Mouse (Mus musculus) layer of hippocampus, postnatal 14 days (tissue): ENCODE measurements around the gene Mprip. TPM values are rescaled to one million over a fixed set of nuclear protein-coding genes. Genes with fewer than 3 reads are reported as not detected.
A peak's percentile ranks its signal among the peaks of the same experiment; 100 is the strongest.

Experiments used
- DNase-seq, 2 experiments: peaks; one replicate each; pipeline ENCODE4 v3.0.0; 2021 to 2022; ENCODE audit warnings: low spot score in 2 of 2, mixed read lengths in 1 of 2
- total RNA-seq, 2 experiments: library from RNA; stranded (reverse); gene quantifications; 2 replicates each; pipeline ENCODE4 v1.2.3; 2021

Mprip gene
- total RNA-seq, 2 experiments from 2014 or later = 256 to 263 TPM

DNA sequence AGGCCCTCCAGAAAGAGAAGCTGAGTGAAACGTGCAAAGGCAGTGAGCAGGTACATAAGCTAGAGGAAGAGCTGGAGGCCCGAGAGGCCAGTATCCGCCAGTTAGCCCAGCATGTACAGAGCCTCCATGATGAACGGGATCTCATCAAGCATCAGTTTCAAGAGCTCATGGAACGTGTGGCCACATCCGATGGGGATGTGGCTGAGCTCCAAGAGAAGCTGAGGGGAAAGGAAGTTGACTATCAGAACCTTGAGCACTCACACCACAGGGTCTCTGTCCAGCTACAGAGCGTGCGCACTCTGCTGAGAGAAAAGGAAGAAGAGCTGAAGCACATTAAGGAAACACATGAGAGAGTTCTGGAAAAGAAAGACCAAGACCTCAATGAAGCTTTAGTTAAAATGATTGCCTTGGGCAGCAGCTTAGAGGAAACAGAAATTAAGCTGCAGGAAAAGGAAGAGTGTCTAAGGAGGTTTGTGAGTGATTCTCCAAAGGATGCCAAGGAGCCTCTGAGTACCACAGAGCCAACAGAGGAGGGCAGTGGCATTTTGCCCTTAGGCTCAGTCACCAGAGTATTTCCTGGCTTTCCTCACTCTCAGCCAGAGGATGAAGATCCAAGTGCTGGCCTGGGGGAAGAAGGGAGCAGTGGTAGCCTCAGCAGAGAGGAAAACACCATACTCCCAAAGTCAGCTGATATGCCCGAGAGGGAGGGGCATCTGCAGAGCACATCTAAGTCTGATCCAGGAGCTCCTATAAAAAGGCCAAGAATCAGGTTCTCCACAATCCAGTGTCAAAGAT is 97.3 kb downstream of the Mprip start:
- DNase-seq = no peak

GRCm38 (mm10) chr11:59759178-59759577 is 98.1 kb downstream of the Mprip start:
- peak; percentile 43 to 48 for DNase-seq

GRCm38 (mm10) chr11:59759626-59760025 is 98.5 kb downstream of the Mprip start:
- DNase-seq = no peak

- DNase-seq = no peak
These were observed 99.7 kb downstream of the Mprip start for GRCm38 (mm10) chr11:59760796-59761195.

GRCm38 (mm10) chr11:59769307-59769706 is 108.2 kb downstream of the Mprip start:
- no peak for DNase-seq

DNA sequence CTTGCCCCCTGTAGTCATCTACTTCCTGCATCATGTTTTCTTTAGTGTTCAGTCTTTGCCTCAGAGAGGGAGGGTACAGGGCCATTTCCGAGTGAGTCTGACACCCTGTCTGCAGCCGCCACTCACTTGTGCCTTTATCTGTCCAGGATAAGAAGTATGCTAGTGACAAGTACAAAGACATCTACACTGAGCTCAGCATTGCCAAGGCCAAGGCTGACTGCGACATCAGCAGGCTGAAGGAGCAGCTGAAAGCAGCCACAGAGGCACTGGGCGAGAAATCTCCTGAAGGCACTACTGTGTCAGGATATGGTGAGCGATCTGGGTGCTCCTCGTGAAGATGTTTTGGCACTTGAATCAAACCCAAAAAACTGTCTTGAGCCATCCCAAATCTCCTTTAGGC is 108.6 kb downstream of the Mprip start:
- DNase-seq = no peak

DNA sequence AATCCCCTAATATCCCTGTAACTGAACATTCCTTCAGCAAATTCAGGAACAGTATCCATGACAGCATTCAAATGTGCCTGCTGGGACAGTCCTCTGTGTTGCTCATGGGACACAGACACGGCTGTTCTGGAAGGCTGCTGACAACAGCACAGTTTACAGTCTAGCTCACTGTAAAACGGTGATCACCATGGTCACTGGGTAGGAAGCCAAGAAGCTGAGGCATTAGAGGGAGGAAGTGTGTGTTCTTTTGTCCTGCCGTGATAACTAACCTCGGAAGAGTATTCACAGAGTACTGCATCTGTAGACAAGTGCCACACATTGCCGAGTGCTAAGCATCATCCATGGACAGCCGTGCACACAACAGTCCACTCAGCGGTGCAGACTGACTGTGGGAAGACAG is 109.6 kb downstream of the Mprip start:
- no peak for DNase-seq

DNA sequence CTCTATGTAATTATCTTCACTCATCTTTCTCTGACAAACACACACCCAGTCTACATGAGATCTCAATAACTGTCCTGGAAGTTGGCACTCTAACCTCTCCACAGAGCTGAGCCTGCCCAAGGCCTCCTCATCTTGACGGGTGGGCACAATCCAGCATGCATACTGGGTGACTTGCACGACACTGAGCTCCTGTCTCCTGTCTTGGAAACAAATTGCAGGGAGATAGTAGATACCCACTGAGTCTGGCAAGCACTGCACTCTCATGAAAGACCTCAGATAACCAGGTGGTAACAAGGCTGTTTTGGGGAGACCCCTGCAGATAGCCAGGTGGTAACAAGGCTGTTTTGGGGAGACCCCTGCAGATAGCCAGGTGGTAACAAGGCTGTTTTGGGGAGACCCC is 111.2 kb downstream of the Mprip start:
- DNase-seq = no peak

GRCm38 (mm10) chr11:59772902-59773301 is 111.8 kb downstream of the Mprip start:
- no peak for DNase-seq

DNA sequence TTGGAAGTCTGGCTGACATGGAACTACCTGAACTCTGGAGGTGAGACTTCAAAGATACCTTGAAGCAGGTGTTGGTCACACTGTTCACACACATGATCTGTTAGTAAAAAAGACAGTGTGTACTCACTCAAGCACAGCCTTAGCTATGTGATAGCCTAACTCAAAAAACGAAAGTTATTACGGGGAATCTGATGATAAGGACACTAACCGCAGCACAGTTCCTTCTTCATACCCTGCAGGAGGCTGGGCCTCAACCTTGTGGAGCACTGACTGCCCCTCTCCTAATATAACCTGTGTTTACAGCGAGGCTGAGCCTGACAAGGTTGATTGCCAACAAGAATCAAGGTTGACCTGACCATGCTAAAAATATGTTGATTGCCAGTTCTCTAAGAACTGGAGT is 113.4 kb downstream of the Mprip start:
- DNase-seq = no peak

DNA sequence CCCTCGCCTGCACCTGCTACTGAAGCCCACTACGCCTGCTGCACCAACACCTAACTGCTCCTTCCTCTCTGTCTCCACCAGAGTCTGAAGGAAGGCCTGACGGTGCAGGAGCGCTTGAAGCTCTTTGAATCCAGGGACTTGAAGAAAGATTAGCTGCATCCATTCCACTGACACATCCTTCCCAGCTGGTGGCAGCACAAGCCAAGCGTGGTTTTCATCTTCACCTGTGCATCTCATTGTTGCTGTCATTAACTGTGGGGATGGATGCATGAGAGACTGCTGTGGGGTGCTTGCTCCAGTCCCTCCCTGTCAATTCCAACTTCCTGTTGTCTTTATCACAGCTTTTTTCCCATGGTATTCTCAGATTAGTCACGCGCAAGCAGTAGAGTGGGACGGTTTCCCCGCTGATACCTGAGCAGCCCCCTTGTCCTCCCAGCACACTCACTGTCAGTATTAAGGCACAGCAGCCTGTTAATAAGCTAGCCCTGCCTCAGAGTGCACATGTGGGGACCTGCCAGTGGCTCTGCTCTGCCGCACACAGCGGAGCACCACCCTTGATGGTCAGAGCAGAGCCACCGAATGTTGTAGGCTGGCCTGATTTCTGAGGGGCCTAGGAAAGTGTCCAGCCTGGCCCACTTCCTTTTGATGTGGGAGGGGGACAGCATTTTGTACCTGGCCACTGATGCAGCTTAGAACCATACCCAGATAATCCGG is 114.5 kb downstream of the Mprip start:
- no peak for DNase-seq

GRCm38 (mm10) chr11:59777259-59777658 is 116.2 kb downstream of the Mprip start:
- DNase-seq = peak in 1 of 2 experiments; percentile 44

DNA sequence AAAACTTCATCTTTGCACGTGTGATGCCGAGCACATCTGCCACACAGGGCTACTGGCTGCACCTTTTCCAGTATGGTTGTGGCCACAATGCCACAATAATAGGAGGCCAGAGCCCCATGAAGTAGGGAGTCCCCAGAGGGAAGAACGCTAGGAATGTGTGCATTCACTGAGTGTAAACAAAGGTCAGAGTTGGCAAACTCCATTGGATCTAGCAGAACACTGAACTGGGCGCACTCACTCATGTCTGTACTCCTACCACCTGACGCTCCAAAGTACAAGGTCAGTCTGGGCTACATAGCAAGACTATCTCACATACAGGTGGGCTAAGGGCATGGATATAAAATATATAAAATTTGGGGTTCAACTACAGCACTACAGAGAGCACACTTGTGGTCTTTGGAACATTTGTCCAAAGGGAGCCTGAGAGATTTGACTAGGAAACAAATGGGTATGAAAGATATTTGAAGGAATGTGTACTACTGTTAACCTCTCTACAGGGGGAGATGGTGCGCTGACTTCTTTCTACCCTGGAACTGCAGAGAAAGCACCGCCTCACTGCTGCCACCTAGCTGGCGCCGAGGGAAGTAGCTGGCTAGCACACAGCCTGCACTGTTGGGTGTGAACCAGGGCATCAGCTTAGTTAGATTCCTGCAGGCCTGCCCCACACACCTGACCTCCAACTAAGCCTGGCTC is 117.2 kb downstream of the Mprip start:
- peak; percentile 69 to 75 for DNase-seq

DNA sequence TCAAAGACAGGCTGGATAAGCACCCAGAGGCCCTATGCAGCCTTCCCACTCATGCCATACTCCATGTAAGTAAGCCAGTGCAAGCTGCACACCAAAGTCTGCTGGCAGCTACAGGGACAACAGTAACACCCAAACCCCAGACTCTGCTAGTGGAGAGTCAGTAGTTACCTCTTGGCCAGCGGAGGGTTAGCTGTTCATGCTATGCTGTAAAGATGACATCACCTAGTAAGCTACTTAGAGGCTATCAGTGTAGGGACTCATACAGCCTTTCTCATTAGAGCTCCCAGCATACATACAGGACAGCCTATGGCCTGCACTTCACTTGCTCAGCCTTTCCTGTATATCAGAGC is 117.7 kb downstream of the Mprip start:
- DNase-seq = no peak

DNA sequence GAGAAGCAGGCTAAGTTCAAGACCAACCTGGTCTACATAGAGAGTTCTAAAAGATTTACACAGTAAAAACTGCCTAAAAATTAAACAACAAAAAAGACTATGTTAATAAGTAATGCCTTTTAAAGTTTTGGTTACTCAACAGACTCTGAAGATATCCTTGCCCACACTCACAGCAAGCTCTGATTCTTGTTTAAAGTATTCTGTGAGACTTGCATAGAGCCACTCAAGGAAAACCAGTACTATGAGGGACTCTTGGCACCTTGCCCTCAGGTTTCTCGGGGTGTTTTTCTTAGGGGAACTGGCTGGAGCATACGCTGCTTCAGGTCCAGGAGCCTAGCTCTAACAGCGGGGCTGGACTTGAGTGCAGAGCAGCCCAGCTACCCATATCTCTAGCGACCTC is 118.3 kb downstream of the Mprip start:
- DNase-seq = no peak

DNA sequence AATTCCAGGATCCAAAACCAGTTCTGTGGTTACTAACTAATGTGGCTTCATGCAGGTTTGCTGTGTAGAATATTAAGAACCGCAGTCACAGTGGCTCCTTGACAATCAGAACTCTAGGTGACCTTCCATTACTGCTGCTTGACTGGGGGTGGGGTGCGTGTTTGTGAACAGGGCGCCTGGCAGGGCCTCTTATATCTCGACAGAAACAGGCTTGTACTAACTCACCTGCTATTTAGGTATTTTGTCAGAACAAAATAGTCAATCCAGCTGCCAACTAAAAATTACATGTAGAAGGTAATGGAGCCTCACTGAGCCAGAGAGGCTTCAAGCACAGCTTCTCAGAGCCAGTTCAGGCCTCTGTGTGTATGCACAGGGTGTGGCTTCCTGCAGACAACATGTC is 119.1 kb downstream of the Mprip start:
- no peak for DNase-seq

DNA sequence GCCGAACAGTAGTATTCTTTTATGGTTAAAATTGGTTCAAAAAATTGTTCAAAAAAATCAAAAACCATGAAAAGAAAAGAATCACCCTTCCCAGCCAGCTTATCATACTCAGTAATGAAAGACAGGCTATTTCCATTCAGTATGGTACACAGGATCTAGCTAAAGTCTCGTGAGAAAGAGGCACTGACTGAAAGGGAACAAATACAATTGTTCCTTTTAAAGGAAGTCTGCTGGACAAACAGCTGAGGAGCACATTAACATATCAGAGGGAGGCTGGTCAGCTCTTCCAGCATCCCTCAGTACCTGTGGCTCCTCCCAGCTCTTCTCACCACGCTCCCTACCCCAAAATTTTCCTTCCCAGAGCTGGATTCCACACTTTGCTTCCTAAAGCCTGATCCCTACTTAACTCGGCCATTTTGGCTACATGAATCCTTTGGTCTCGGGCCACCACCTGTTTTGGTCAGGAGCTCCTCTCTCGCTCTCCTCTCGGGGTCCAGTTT is 121.0 kb downstream of the Mprip start:
- DNase-seq = no peak

DNA sequence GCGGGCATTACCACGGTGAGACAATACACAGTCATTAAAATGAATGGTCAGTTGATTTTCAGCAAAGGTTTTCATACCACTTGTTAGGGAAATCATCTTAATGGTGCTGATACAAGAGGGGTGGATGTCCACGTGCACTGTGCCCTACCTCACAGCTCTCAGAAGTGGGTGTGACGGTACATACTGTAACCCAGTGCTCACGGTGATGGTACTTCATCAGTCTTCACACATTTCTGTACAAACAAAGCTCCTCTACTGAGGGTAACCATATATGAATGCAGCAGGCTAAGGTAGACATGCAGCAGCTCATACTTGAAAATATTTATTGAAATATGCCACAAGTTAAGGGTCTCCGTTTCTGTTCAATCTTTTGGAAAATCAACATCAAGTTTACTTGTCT is 122.5 kb downstream of the Mprip start:
- DNase-seq = no peak

DNA sequence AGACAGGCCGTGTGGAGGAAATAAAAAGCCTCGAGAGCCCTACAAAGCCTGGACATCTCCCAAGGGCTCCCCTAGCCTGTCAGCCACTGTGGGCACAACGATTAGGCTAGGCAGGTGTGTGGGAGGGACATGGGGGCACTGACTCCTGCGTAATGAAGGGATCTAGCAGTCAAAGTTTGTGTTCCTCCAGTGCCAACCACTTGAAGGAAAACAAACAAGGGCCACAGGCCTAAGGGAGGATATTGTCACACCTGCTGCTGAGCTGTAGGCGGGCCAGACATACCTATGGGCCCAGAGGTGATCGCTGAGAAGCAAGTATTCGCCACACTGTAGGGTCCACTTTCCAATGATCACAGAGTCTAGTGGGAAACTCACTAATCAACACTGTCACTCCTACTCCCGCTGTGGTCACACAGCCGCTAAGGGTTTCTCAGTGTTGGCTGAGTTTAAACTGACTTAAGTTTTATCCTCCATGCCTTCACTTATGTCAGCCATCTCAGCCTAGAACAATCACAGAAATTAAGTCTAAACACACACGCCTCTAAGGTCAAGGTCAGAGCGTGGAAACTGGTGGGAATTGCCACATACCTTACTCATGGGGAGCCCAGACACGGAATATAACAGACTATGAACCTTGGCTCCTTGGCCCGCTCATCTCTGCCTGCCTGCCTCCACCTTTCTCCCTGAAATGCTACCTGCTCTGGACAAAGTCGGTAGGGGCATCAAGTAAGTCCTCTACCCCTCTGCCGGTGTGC is 125.5 kb downstream of the Mprip start:
- DNase-seq = no peak

DNA sequence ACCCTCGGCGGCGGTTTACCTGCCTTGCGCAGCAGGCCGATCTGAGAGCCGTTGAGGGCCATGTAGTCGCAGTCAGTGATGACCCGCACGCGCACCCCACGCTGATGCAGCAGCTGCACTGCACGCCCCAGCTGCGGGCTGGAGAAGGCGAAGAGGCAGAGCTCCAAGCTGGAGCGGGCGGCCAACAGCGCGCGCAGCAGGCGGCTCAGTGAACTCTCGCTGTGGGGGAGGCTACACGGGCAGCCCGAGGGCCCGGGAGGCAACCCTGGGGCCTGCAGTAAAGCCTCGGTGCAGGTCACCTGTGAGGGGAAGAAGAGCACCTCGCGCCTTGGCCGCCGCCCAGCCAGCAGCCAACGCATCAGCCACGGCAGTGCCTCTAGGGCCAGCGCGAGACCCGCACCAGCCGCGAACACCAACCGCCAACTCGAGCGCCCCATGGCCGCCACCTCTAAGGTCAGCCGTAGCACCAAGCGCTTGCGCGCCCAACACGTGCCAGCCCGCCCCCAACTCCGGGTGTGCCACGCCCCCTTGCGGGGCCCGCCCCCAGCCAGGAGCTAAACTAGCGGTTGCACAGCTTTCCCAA is 126.2 kb downstream of the Mprip start, which contains the start of gene Pld6:
Gene Pld6, minus strand, starts transcription at position 447 of the 583 bp plus-strand sequence.
- DNase-seq = peak in 1 of 2 experiments; percentile 19

DNA sequence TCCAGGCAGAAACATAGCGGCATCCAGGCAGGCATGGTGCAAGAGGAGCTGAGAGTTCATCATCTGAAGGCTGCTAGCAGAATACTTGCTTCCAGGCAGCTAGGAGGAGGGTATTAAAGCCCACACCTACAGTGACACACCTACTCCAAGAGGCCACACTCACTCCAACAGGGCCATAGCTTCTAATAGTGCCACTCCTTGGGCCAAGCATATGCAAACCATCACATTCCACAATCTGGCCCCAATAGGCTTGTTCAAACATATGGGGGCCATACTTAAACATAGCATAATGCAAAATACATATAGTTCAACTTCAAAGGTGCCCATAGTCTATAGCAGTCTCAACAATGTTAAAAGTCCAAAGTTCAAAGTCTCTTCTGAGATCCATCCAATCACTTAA is 128.2 kb downstream of the Mprip start:
- DNase-seq = no peak
